Mouse (Mus musculus) thymus, postnatal 10 days (tissue): ENCODE measurements at regions not wholly inside any gene's neighbourhood (a gene's known extent, or its start where the extent isn't known, plus 50 kb on each side); places are given as distances from the start of the nearest gene placed in this dataset.
A peak's percentile ranks its signal among the peaks of the same experiment; 100 is the strongest.

Experiments
- DNase-seq, 2 experiments: peaks; one replicate each; pipeline ENCODE4 v3.0.0; 2021; ENCODE audit warnings: low spot score in 2 of 2

DNA sequence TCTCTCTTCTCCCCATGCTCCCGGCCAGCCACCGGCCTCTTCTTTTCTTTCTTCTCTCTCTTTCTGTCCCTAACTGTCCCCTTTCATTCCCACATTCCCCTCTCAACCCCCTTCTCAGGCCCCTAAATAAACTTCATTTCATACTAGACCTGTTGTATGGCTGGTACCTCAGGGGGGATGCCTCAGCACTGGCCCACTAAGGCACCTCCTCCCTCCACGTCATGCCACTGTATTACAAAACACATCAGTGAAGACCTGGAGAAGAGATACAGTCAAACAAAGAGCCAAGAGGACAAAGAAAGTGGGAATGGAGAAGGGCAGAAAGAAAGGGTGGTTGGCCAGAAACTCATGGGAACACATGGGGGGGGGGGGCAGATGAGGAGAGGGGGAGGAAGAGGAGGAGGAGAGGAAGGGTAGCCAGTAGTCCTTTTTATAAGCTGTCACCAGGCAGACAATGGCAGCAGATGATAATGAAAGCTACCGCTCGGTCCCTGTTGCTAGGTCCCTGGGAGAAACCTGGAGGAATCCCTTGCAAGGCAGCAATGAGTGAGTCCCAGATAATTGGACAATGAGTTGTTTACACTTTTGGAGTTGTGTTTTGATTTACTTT lies 224.5 kb upstream of the Pfn2 start:
- no peak for DNase-seq

DNA sequence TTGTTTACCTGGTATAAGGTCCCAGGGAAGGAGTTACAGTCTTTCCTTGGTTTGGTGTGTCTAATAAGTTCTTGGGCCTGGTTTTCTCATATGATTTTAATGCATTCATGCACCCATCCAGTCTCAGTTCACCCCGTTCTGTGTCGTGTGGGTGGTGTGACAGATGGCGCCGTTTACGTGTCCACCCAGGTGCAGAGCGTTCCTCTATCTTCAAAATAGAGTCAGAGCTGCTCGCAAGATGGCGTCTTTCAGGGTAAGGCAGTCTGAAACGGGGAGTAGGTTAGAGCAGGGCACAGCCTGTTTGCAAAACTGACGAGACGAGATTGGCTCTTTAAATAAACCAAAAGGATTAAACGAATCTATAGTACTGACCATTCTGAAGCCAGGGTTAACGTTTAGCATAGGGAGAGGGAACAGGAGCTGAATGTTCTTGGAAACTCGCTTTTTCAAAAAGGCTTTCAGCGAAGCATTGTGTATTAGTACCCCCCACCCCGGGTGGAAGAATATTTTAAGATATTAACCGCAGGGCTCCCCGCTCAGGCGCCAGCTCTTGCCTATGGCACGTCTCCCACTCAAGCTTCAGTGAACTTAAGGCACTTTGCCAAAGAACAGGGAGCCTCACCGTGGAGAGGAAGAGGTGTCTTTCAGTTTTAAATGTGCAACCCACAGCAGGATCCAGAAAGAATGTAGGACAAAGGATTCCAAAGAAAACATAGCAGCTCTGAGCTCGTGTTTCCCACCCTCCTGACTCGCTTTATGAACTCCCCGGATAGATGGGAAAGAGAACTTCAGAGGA lies 241.7 kb upstream of the Pfn2 start:
- DNase-seq = no peak

DNA sequence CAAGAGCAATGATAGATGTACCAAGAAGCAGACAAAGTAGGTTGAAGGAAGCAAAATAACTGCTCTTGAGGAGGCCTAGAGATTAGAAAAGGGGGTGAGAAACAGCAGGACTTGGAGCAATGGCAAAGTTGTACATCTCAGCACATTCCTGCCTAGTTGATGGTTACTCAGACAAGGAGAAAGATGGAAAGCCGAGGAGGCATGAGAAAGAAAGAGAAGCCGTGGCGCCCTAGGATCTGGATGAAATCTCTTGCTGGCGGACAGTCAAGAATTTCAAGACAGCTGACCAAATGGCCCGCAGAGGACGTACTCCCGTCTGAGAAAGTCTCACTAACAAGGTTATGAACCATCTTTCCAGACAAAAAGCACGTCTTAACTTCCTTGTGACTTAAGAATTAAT lies 242.5 kb upstream of the Pfn2 start:
- DNase-seq = no peak

DNA sequence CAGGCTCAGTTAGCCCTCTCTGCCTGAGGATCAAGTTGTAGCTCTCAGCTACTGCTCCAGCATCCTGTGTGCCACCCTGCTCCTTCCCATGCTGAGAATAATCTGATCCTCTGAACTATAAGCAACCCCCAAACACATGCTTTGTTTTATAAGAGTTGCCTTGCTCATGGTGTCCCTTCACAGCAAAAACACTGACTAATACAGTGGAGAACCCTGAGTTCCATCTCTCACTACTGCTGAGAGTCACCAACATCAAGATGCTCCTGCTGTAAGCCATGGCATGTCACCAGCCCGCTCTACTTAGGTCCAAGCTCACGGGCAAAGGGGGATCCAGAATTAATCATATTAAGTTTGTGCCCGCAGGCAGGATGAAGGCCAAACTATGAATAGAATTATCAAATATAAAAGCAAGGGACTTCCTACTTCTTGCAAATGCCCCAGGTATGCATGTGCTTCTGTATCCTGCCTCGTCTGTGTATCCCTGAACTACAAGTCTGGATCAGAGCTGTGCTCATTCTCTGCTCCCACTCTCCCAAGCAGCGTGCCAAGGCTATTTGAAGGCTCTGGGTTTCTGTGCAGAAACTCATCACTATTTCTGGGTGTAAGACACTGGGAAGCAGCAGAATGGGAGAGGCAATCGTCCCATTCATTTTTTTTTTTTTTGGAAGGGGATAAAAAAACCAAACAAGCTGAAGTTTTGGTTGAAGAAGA lies 243.7 kb upstream of the Pfn2 start:
- DNase-seq = no peak

DNA sequence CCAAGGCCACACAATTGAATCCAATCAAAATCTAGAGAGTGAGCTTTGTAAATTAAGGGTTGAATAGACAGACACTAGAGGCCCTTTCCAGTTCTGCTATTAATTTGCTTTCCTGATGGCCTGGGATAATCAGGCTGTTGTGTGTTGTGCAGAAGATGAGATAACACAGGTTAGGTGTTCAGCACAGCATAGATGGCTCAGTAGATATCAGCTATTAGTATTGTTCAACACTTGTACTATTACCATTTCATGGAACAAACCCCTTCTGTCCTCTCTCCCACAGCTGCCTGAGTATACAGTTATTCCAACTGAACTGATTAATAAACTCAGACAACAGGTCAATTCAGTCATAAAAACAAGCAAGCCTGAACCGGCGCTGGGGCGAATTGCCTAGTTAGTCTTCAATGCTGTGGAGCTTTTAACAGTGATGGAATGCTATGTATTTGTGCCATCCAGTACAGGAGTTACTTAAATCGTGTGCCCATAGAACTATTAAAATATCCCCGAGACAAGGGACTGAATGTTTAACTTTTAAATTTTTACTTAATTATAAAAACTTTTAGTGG lies 263.1 kb upstream of the Pfn2 start:
- DNase-seq = no peak

DNA sequence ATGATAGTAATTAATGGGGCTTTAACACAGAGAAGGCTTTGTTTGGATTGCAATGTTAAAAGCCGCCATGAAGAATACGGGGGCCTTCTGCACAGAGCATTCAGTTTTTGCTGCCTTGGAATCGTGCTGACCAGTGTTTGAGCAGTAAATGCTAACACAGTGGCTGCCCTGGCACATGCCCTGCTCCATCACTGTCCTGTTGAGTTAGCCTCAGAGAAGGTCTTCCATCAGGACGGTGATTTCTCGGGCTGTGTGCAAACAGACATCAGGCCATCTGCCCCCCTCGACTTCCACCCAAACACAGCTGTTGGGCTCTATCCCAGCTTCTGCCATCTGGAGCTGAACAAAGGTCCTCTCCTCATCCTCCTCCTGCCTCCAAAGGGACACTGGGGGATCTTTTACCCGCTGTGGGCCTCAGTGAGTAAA lies 264.6 kb upstream of the Pfn2 start:
- no peak for DNase-seq

DNA sequence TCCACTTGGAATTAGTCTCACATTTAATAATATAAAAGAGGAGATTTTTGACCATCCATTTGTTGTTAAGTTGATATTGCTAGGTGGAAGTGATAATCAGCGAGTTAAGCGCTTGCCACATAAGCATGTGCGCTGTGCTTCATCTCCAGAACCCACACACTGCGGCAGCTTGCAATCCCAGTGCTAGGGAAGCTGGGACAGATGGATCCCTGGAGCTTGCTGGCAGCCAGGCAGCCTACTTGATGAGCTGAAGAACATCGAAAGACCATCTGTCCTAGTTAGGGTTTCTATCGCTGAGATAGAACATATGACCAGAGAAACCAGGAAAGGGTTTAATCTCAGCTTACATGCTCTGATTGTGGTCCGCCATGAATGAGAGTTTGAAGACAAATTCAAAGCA lies 266.1 kb upstream of the Pfn2 start:
- DNase-seq = no peak

DNA sequence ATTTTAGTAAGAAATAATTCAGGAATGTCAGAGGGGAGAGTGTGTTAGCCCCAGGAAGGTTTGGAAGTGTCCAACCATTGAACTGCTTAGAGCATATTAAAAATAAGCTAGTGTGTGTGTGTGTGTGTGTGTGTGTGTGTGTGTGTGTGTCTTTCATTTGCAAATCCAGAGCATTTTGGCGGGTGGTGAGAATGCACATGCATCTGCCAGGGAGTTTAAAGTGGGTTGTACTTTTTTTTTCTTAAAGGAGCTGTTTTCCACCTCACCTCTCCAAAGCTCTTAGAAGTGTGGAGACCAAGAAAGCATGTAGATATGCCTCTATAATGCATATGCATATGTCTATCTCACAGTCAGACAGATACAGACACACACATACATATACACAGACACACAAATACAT lies 267.6 kb upstream of the Pfn2 start:
- no peak for DNase-seq

DNA sequence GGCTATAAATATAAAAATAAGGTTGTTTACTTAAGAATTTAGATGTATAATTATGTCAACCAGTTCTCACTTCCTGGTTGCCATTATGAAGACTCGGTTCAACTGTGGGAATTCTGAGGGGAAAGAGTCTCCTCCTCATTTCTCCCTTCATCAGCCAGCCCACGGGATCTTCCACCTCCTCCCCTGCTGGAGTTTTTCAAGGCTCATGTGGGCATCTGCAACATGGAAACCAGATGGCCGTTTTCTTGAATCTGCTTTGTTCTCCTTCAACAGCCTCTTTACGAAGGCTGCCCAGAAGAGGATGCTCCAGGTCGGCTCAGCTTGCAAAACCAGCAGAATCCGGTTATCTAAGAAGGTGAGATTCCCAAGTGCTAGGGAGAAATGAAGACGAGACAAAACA lies 269.0 kb upstream of the Pfn2 start:
- no peak for DNase-seq

DNA sequence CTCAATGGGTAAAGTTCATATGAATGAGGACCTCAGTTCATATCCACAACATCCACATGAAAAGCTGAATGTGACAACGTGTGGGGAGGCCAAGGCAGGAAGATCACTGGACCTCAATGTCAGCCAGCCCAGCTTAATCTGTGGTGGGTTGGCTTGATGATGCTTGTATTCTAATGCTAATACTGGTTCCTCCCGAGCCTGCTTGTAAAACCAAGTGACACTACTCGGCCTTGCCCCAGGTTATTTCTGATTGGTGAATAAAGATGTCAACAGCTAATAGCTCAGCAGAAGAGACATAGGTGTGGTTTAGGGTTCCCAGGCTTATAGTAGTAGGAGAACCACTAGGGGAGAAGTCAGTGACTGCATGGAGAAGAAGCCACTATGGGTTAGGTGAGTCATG lies 272.2 kb upstream of the Pfn2 start:
- DNase-seq = no peak

DNA sequence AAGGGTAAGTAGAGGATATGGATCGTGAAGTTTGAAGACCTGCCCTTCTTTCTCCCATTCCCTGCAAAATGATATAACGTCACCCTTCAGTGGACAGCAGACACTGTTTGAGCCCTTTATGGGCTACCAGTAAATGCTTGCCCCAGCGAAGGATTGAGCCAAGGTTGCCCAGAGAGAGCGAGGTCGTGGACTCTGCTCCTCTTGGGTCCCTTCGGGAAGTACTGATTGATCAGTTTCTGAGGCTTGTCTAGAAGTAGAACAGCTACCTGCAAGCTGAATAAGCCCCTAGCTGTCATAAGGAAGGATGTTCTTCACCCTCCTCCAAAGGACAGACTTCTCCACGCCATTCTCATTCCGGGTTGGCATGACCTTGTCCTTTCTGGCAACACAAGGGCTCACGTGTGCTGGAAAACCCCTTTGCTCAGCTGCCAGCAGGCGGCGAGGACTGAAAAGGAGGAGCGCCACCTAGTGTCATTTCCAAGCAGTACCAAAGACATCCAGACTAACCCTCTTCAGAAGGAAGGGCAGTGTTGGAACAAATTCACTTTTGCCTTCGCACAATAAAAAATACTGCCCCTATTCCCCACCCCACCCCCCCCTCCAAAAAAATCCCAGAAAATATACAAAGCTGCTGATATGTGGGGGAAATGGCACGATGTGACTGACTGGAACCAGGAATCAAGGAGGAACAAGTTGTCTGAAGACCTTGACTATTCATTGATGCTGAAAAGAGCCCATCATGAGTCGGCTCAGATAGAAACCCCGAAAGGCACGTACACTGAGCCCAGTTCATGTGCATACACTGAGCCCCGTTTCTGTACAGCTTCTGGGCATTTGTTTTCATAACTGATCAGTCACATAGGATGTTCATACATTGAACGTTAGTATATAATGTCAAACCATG lies 274.8 kb upstream of the Pfn2 start:
- peak; percentile 10 to 53 for DNase-seq

DNA sequence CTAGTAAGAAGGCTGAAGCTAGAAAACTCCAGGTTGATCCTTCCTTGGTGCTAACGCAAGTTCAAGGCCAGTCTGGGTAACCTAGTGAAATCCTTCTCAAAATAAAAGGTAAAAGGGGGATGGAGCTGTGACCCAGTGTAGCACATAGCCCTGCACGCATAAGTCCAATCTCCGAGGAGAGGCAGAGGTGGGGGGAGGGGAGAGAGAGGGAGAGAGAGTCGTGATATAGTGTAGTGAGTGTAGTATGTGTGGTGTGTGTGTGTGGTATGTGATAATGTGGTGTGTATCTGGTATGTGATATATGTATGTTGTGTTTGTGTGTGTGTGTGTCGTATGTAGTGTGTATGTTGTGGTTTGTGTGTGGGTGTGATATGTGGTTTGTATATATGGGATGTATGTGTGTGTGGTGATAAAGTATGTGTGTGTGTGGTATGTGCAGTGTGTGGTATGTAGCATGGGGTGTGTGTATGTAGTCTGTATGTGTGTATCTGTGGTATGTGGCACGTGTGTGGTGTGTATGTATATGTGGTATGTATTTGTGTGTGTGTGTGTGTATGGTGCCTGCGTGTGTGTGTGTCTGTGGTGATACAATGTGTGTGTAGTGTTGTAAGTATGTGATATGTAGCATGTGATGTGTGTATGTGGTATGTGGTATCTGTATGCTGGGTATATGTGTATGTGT lies 275.7 kb upstream of the Pfn2 start:
- no peak for DNase-seq

DNA sequence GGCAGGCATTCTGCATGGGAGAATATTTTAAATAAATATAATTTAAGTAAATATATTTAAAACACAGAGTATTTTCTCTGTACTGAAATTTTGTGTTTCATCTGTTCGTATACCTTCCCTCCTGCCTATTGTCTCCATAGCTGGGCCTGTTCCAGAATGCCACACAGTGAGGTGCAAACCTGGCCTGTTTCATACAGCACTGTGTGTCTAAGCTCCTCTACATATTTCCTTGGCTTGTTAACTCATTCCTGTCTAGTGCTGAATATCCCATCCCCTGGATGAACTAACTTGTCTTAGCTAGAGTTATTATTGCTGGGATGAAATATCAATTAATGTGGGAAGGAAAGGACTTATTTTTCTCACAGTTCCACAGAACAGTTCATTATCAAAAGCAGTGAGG lies 277.0 kb upstream of the Pfn2 start:
- no peak for DNase-seq

DNA sequence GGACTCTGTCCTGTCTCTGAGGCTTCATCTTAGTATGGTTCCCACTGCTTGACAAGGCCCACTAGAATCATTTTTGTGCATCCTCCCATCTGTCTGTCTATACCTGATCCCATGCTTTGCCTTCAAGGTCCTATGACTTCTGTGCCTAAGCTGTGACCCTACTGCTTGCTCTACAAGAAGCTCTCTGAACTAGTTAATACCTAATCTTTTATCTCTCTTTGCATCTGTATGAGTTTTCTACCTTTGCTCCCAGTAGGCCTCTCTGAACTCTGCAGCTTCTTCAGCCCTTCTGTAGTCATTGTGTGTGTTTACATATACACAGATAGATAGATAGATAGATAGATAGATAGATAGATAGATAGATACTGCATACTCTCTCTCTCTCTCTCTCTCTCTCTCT lies 279.1 kb upstream of the Pfn2 start:
- DNase-seq = no peak

DNA sequence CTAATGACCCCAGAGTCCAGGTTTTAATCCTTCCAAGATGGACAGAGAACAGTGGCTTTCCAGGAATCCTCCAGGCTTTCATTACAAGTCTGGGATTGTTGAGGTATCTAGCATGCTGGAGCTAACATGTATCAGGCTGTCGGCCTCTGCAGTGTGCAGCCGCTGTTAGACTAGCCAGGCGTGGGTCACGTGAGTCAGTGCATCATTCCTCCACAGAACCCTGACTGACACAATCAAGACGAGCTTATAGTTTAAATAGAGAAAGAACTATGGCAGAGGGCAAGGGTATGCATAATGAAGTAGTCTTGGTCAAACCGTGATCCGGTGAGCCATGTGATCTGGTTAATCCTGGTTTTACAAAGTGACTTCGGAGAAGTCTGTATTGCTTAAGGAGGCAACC lies 280.2 kb upstream of the Pfn2 start:
- no peak for DNase-seq

DNA sequence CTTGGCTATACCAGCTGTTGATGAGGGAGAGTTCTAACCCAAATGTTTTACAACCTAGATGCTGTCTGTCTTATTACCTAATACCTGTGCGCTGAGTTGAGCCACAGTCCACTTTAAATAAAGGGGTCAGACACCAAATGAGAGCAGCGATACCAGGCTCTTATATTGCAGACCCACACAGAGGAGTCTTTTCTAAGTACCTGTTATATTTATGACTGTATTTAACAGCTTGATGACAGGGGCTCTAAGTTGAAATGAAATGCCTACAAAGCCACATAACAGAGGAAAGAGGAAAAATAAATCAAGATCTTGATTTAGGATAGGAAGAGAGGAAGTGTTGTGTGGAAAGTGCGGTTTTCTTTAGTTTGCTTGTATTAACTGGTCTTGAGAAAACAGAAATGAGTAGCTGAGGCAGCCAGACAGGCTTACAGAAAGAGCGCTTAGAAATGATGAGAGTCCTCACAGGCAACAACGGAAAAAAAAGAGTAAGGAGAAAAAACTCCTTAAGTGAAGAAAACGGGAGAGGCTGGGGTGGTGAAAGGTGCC lies 281.6 kb upstream of the Pfn2 start:
- no peak for DNase-seq

DNA sequence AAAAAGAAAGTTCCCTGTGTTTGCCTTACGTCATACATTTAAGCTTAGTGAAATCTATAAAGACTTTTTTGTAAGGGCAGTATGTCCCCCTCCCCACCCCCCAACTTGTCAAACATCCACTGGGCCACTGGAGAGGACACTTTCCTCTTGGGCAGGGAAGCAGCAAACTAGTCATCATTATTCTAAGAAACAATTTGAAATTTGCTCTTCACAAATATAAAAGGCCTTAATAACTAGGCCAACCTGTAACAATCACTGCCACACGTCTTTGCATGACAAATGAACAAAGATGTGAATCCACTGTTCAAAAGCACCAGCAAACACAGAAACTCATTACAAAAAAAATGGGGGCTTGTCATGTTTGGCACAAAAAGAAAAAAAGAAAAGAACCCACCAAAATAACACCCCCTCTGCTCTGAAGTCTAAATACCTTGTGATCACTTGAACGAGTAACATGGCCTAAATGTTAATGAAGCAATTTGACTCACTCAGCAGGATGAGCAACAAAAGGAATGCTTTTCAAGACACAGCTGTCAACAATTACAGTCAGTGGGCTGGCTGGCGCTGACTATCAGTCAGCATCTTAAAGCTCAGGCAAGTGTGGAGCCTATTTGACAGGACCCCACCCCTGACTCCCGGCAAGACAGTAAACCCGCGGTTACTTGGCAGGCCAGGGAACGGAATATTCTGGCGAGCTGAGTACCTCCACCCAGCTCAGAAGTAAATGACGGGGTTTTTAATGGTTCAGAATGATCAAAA lies 278.7 kb upstream of the Tsc22d2 start:
- DNase-seq = no peak

DNA sequence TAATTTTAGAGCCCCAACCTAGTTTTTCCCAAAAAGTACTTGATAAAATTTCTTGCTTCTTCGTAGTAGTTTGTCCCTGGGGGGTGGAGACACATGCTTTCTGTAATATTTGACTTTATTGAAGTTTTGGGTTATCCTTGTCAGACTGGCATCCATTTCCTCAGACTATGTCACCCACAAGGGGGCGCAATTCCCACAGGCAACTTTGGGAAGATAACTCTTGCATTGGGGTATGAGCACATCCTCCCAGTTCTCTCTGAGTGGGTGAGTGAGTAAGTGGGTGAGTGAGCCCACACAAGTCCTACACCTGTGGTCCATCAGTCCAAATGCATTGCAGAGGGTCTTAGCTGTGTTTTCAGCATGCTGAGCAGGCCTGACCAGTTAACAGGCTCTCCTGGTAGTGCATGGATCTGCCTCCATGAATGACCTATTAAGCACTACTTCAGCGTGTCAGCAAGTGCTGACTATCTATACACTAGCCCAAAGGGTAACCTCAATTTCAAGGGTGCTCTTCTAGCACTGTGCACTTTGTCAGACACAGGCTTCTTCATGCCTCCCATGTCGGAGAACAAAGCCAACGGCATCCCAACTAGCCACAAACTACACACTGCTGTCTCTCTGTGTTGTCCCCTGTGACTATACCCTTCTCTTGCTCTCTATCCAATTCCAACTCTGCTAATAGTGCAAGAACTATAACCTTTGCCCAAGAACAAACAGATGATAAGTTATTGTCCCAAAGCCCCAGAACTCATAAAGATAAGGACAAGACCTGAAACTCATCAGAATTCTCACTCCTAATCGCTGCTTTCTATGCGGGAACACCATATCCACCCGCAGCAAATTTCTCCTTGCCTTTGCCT lies 275.6 kb upstream of the Tsc22d2 start:
- DNase-seq = peak in 1 of 2 experiments; percentile 27

DNA sequence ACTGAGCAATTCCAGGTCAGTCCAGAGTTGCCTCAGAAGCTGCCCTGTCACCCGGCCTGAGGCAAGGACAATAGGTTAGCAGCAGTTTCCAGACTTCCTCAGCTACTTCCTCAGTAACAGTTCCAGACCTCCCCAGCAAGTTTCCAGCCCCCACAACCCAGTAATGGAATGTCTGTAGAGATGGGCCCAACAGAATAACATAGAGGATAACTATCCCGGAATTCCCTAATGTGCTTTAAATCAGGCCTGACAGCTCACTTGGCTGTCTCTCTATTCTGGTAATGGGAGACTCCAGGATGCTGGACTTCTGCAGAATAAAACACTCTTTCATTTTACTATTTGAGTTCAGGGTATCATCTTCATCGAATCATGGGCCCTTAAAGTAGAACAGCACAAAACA lies 268.4 kb upstream of the Tsc22d2 start:
- DNase-seq = no peak
